Mouse (Mus musculus) right cerebral cortex, postnatal 14 days (tissue): ENCODE measurements around the gene Rbm31y.
"Not testable (repeated sequence)": the region's sequence is repeated elsewhere in the genome, so short reads cannot be mapped to it uniquely, and the experiment has no call there.

Source experiments
- DNase-seq: peaks from one replicate; pipeline ENCODE4 v3.0.0; 2022

Rbm31y gene

DNA sequence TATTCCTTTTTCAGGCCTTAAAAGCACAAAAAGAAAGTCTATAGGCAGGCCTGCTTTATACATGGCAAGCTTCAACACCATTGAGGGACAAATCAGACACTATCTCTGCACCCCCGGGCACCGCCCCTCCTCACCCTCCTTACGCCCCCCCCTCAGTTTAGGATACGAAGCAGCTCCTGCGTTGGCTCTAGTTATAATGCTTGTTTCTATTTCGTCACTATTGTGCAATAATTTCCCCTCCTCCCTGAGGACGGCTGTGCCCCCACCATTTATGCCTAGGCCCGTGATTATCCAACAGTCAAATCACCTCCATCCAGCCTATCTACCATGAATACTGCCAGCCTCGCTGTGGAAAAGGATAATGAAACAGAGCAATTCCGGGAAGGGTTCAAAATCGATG lies at the start of gene Rbm31y:
TSS of gene Rbm31y (plus strand) at position 301 of the 400 bp plus-strand sequence.
- DNase-seq, result not testable (repeated sequence)
